Mouse (Mus musculus) hindbrain, postnatal 0 days (tissue): ENCODE measurements around the gene Mpdu1. TPM values are rescaled to one million over a fixed set of nuclear protein-coding genes. Genes with fewer than 3 reads are reported as not detected.

Experiments used
- ATAC-seq: fragments of 200-750 bp; cut with Nextera tagmentation; 2 replicates; pipeline ENCODE4 v1.8.0; 2017; ENCODE audit warnings: mild to moderate bottlenecking, moderate TSS enrichment, moderate library complexity
- DNase-seq: peaks from one replicate; pipeline ENCODE4 v3.0.0-alpha.2; 2015; ENCODE audit warnings: low spot score
- H3K27ac ChIP-seq: fragments of 300-500 bp; sonication (generic); 2 replicates; pipeline ENCODE4 v1.5.1; 2014; ENCODE audit warnings: mild to moderate bottlenecking
- H3K27me3 ChIP-seq: fragments of 300-500 bp; sonication (generic); 2 replicates; pipeline ENCODE4 v1.6.1; 2014; ENCODE audit warnings: low read length, mixed read lengths; ENCODE audit not compliant: insufficient read depth
- H3K36me3 ChIP-seq: fragments of 300-500 bp; sonication (generic); 2 replicates; pipeline ENCODE4 v1.6.1; 2014; ENCODE audit warnings: low read length, mixed read lengths; ENCODE audit not compliant: insufficient read depth
- H3K4me1 ChIP-seq: fragments of 300-500 bp; sonication (generic); 2 replicates; pipeline ENCODE4 v1.6.1; 2014; ENCODE audit warnings: antibody characterized with exemption, low read length, mixed read lengths; ENCODE audit not compliant: insufficient read depth
- H3K4me2 ChIP-seq: fragments of 300-500 bp; sonication (generic); 2 replicates; pipeline ENCODE4 v1.6.1; 2014; ENCODE audit warnings: low read depth, mild to moderate bottlenecking, low read length, moderate library complexity, mixed read lengths
- H3K4me3 ChIP-seq: fragments of 300-500 bp; sonication (generic); 2 replicates; pipeline ENCODE4 v1.5.1; 2014; ENCODE audit warnings: low read length
- H3K9ac ChIP-seq: fragments of 300-500 bp; sonication (generic); replicated peaks from 2 replicates; pipeline ENCODE4 v1.6.1; 2014; ENCODE audit warnings: mild to moderate bottlenecking, low read length, moderate library complexity, mixed read lengths
- H3K9me3 ChIP-seq: fragments of 300-500 bp; sonication (generic); 2 replicates; pipeline ENCODE4 v1.6.1; 2016; ENCODE audit warnings: low read length, mixed read lengths
- CTCF ChIP-seq: IDR thresholded peaks from 2 replicates; pipeline ENCODE4 v1.5.1; 2016; ENCODE audit warnings: antibody characterized with exemption, control low read depth, low read depth
- WGBS: fragments of 180-500 bp; shearing (Covaris S2); extraction: QIAGEN DNeasy Blood & Tissue Kit; methylation state at CpG from one replicate; pipeline ENCODE4 v1.1.7; 2014; 5-methylcytosine and 5-hydroxymethylcytosine counted together
- polyA plus RNA-seq: library from polyadenylated mRNA; unstranded; fragments of >200 nt; fragmentation: Nextera tagmentation; extraction: Ambion mirVana; gene quantifications from 2 replicates; pipeline ENCODE4 v1.2.1, GENCODE M21; 2015
- total RNA-seq: library from RNA; depleted of rRNA; stranded (reverse); fragments of >200 nt; gene quantifications from 2 replicates; pipeline ENCODE4 v1.2.3, GENCODE M21; 2014

Gene Mpdu1
- total and polyA plus RNA-seq, 2 experiments from 2014 or later = 122 to 256 TPM

DNA sequence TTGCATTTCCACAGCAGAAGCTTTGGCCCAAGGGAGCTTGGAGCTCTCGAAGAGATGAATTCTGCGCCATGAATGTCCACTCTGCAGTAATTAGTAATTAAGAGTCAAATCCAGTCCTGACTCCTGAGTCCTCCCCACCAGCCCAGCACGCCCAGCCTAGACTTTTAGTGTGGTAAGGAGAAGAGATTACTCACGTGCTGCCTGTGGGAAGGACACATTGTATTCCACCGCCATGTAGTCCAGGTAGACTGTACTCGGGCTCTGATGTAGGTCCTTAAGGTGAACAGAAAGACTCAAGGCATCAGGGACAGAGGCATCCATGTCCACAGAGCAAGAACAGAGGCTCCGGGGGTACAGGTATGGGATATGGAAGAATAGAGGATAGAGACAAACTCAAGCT lies 2.4 kb upstream of the Mpdu1 start:
- Histone ChIP-seq H3K27ac (no peak overlapping the region), H3K27me3 (no peaks in the 10 kb centered on the region), H3K9ac (no peak overlapping the region), H3K4me2 (no peak overlapping the region), H3K36me3 (peaks cover 49% of the 10 kb centered on the region), H3K4me1 (no peaks in the 10 kb centered on the region; the same call in 1 of the 2 replicates), H3K9me3 (no peaks in the 10 kb centered on the region), H3K4me3 (no peak overlapping the region)
- TF ChIP-seq CTCF = no peak
- ATAC-seq (no peak), DNase-seq (no peak)
- WGBS = 92% methylated on average over 7 of the region's 7 CpGs

DNA sequence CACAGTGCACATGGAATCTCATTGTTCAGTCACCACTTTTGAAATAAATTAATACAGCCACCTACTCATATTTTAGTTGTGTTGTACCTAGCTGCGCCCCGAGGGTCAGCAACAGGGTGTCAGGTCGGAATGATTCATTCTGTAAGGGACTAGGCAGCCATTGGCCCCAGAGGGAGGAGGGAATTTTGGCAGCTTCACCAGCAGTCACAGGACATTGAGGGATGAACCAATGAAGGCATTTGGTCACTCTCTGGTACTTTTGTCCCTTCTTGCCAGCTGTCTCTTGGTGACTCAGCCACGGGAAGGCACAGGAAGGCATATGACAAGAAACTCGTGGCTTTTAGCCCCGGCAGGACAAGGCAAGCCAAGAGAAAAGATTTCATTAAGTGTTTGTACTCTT lies 1.4 kb upstream of the Mpdu1 start:
- H3K27ac ChIP-seq = 0 out of 2 replicates have a peak overlapping the region, but pooled peaks have one; percentile 94
- no peaks in the 10 kb centered on the region for H3K27me3 ChIP-seq
- peaks cover 43% of the 10 kb centered on the region for H3K36me3 ChIP-seq
- ATAC-seq = no peak
- 83% methylated on average over 6 of the region's 6 CpGs for WGBS
- H3K9me3 ChIP-seq = no peaks in the 10 kb centered on the region
- no peak overlapping the region for H3K4me2 ChIP-seq
- TF ChIP-seq CTCF = no peak
- no peak for DNase-seq
- H3K4me1 ChIP-seq = no peaks in the 10 kb centered on the region
- no peak overlapping the region for H3K4me3 ChIP-seq
- H3K9ac ChIP-seq = no peak overlapping the region

DNA sequence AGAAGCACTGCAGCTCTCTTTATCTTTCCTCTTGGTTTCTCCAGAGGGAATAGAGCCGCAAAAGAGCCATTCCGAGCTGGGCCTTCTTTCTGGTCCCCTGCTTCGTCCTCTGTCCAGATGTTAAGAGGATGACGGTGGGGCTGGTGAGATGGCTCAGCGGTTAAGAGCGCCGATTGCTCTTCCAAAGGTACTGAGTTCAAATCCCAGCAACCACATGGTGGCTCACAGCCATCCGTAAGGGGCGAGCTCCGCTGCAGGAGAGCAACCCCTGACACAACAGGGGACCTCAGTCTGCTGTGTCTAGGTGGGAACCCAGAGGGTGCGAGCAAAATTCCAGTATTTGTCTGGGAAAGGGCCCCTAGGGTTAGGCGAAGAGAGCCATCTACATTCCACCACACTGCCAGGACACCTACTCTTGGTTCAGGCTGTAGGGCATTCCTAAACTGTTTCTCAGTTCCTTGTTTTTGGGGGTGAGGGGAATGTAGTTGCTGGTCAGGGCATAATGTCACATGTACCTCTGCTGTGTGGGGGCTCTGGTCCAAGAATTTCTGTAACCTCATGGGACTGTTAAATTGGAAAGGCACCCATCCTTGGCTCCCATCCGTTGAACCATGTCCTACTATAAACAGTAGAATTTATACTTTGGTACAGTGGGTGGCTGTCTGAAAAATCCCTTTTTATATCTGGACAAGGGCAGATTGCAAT lies 677 bp upstream of the Mpdu1 start:
- TF ChIP-seq CTCF = no peak
- Histone ChIP-seq H3K4me1 (no peaks in the 10 kb centered on the region), H3K36me3 (peaks cover 36% of the 10 kb centered on the region), H3K4me3 (peak overlapping the region; percentile 54), H3K27me3 (no peaks in the 10 kb centered on the region), H3K9ac (peak overlapping the region; percentile 61), H3K4me2 (peak overlapping the region; percentile 54), H3K27ac (peak overlapping the region; percentile 94), H3K9me3 (no peaks in the 10 kb centered on the region)
- peak; percentile 4; the same call in 1 of the 2 replicates for ATAC-seq
- WGBS = 70% methylated on average over 13 of the region's 13 CpGs
- no peak for DNase-seq

DNA sequence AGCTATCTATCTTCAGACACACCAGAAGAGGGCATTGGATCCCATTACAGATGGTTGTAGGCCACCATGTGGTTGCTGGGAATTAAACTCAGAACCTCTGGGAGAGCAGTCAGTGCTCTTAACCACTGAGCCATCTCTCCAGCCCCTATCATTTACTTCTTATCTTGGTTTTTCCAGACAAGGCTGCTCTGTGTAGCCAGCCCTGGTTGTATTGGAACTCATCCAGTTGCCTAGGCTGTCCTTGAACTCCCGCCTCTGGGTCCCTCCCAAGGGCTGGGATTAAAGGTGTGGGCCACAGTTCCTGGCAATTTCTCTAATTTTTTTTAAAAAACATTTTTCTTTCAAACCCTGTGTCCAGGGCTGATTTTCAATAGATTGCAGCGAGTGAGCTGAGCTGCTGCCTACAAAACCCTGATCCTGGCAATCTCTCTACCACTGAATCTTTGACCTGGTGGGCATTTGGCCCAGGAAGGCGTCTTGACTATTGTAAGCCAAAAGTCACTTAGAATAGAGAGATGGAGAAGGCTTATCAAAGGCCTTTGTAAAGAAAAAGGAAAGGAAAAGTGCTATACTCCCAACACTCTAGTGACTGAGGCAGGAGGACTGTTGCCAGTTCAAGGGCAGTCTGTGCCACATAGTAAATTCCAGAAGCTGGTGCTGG lies 1.1 kb downstream of the Mpdu1 start:
- H3K9ac ChIP-seq = peak overlapping the region; percentile 61; the same call in 1 of the 2 replicates
- H3K4me2 ChIP-seq = peak overlapping the region; percentile 54
- no peaks in the 10 kb centered on the region for H3K4me1 ChIP-seq
- H3K27me3 ChIP-seq = no peaks in the 10 kb centered on the region
- H3K36me3 ChIP-seq = peaks cover 30% of the 10 kb centered on the region
- peak overlapping the region; percentile 54 for H3K4me3 ChIP-seq
- 60% methylated on average over 3 of the region's 3 CpGs for WGBS
- no peaks in the 10 kb centered on the region for H3K9me3 ChIP-seq
- TF ChIP-seq CTCF = no peak
- ATAC-seq (no peak), DNase-seq (no peak)
- peak overlapping the region; percentile 94; the same call in 1 of the 2 replicates for H3K27ac ChIP-seq

DNA sequence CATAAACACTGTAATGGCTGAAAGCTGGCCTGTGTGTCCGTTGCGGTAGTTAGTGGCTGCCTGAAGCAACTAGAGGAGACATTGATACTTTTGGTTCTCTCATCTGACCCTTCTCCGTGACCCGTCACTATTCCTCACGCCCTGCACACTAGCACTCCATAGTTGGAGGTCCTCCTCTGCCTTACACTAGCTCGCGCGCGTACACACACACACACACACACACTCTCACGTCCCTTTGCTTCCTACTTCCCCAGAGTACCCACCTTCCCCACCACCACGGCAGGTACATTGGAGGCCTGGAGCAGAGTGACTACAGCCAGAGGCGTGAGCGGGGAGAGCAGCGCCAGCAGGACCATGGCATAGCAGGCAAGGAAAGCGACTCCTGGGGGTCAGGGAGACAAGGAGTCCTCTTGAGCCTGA lies 5.0 kb downstream of the Mpdu1 start:
- no peak for ATAC-seq
- H3K27ac ChIP-seq = no peak overlapping the region
- no peak overlapping the region for H3K4me2 ChIP-seq
- H3K36me3 ChIP-seq = peaks cover 20% of the 10 kb centered on the region
- no peaks in the 10 kb centered on the region for H3K27me3 ChIP-seq
- no peak overlapping the region for H3K9ac ChIP-seq
- H3K4me3 ChIP-seq = no peak overlapping the region
- 82% methylated on average over 15 of the region's 15 CpGs for WGBS
- no peaks in the 10 kb centered on the region for H3K9me3 ChIP-seq
- no peak for TF ChIP-seq CTCF
- DNase-seq = no peak
- H3K4me1 ChIP-seq = no peaks in the 10 kb centered on the region

DNA sequence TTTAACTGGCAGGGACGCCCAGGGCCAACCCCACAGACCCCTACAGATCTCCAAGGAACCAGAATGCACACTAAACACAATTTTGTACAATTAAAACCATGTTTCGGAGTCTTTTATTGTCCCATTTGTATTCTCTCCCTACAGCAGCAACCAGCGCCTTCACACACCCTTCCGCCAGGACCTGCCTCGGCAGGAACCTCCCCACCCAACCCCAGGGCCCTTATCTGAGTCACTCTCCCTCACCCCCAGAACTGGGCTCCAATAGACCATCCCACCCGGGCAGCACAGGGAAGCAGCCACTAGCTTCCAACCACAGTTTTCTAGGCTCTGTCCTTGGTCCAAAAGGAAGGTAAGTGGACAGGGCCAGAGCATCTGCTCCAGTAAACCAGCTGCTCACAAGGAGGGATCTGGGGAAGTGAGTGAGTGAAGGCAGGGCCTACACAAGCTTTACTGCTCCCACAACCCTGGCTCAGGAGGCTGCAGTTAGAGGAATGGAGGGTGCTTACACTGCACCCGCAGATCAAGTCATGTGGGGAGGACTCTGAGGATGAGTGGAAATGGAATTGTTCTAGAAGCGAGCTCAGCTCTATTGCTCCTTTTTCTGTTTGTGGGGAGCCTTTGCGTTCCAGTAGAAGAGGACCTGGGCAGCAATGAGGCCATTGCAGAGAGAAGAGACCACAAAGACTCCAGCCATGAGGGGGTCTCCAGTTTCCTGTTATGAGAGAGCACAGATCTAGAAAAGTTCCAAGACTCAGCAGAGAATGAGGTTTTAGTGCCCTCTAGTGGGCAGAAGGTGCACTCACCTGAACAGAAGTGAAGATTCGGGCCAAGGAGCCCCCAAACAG lies 5.6 kb downstream of the Mpdu1 start:
- Histone ChIP-seq H3K27me3 (no peaks in the 10 kb centered on the region), H3K27ac (no peak overlapping the region), H3K4me2 (no peak overlapping the region), H3K9ac (0 out of 2 replicates have a peak overlapping the region, but pooled peaks have one; percentile 17), H3K4me3 (no peak overlapping the region), H3K4me1 (no peaks in the 10 kb centered on the region), H3K9me3 (no peaks in the 10 kb centered on the region), H3K36me3 (peaks cover 27% of the 10 kb centered on the region)
- DNase-seq = peak; percentile 86
- WGBS = 83% methylated on average over 10 of the region's 10 CpGs
- ATAC-seq = no peak
- peak; percentile 88 for TF ChIP-seq CTCF
